Comparison of ENCODE assay signal across 8 mouse cellular contexts in genomic region chrX:153497688-153498516, GRCm38 (mm10). TPM values are rescaled to one million over a fixed set of nuclear protein-coding genes. Genes with fewer than 3 reads are reported as not detected.
DNase-seq lines count a peak whose midpoint lies in the region; ATAC-seq and TF ChIP-seq lines count a peak whose summit lies in the region.

Gene Ubqln2, plus strand, starts transcription at chrX:153498227.

- peak; percentile 96 for ATAC-seq in intestine, postnatal 0 days

- peak within 1 kb of the TSS; percentile 95 for H3K27ac ChIP-seq in embryonic facial prominence, embryonic 10.5 days (replicated peaks)
- H3K27ac ChIP-seq in intestine, postnatal 0 days (ENCODE audit: low read depth, low read length), result peak within 1 kb of the TSS; percentile 84
- H3K27ac ChIP-seq in midbrain, embryonic 10.5 days (replicated peaks), result peak within 1 kb of the TSS; percentile 97

- H3K4me2 ChIP-seq in intestine, postnatal 0 days (replicated peaks; ENCODE audit: low read depth), result peak within 1 kb of the TSS; percentile 70

- WGBS in embryonic facial prominence, embryonic 10.5 days, result 15% methylated on average over 66 of the region's 76 CpGs
- WGBS in intestine, postnatal 0 days, result 15% methylated on average over 67 of the region's 76 CpGs
- 25% methylated on average over 76 of the region's 76 CpGs for WGBS in midbrain, embryonic 10.5 days

- peak within 1 kb of the TSS; percentile 67 for H3K9ac ChIP-seq in intestine, postnatal 0 days (ENCODE audit: low read depth, low read length)

- peak within 1 kb of the TSS; percentile 70 for H3K4me3 ChIP-seq in embryonic facial prominence, embryonic 10.5 days
- H3K4me3 ChIP-seq in intestine, postnatal 0 days (ENCODE audit: low read depth, low read length), result peak within 1 kb of the TSS; percentile 60
- H3K4me3 ChIP-seq in midbrain, embryonic 10.5 days, result peak within 1 kb of the TSS; percentile 71

- TF ChIP-seq CTCF in intestine, postnatal 0 days (IDR thresholded peaks at IDR 0.05; ENCODE audit: low read depth), result no peak

- peaks cover 9% of the 10 kb centered on the region for H3K36me3 ChIP-seq in embryonic facial prominence, embryonic 10.5 days (replicated peaks)
- no peaks in the 10 kb centered on the region for H3K36me3 ChIP-seq in intestine, postnatal 0 days (ENCODE audit: control insufficient read depth, insufficient read depth)
- peaks cover 10% of the 10 kb centered on the region for H3K36me3 ChIP-seq in midbrain, embryonic 10.5 days

- H3K27me3 ChIP-seq in embryonic facial prominence, embryonic 10.5 days (replicated peaks; ENCODE audit: low read depth, poor library complexity, severe bottlenecking), result no peaks in the 10 kb centered on the region
- H3K27me3 ChIP-seq in intestine, postnatal 0 days (replicated peaks; ENCODE audit: control insufficient read depth, insufficient read depth, low read length), result no peaks in the 10 kb centered on the region
- no peaks in the 10 kb centered on the region for H3K27me3 ChIP-seq in midbrain, embryonic 10.5 days (ENCODE audit: low read depth, poor library complexity, severe bottlenecking)

- H3K9me3 ChIP-seq in embryonic facial prominence, embryonic 10.5 days, result peaks cover 9% of the 10 kb centered on the region; the same call in 1 of the 2 replicates
- H3K9me3 ChIP-seq in intestine, postnatal 0 days (ENCODE audit: control insufficient read depth), result no peaks in the 10 kb centered on the region
- H3K9me3 ChIP-seq in midbrain, embryonic 10.5 days (replicated peaks), result peaks cover 8% of the 10 kb centered on the region; the same call in 1 of the 2 replicates

- intact Hi-C loops in left cerebral cortex, postnatal 36 days (cut with DNase I), result loop anchor here (5.0 kb wide), 1 partner anchor 71 kb away; no protein-coding TSS in a partner anchor

- H3K4me1 ChIP-seq in embryonic facial prominence, embryonic 10.5 days, result no peaks in the 10 kb centered on the region
- no peaks in the 10 kb centered on the region for H3K4me1 ChIP-seq in intestine, postnatal 0 days (replicated peaks; ENCODE audit: control insufficient read depth, insufficient read depth, low read length)
- H3K4me1 ChIP-seq in midbrain, embryonic 10.5 days, result peaks cover 11% of the 10 kb centered on the region

- peak; percentile 87 for DNase-seq in adrenal gland, postnatal 10 days
- peak; percentile 92 for DNase-seq in embryonic facial prominence, embryonic 10.5 days (ENCODE audit: low spot score)
- no peak for DNase-seq in gonadal fat pad, adult 2 months (ENCODE audit: low read depth)
- peak; percentile 71 to 81 for DNase-seq in left cerebral cortex, postnatal 36 days (ENCODE audit: low spot score in 2 of 2)
- DNase-seq in midbrain, embryonic 10.5 days (ENCODE audit: low spot score), result peak; percentile 89
- DNase-seq in right cerebral cortex, postnatal 36 days (ENCODE audit: low spot score in 2 of 2), result peak; percentile 58 to 74
- DNase-seq in urinary bladder, postnatal 4 days (ENCODE audit: low spot score in 2 of 2), result peak; percentile 73 to 74

RNA-seq across cellular contexts. Expression of gene Ubqln2, which starts in this region (rescaled TPM):
- 10 to 100 TPM; 42.2 to 43.1 TPM for total RNA-seq in adrenal gland, postnatal 10 days (2021)
- polyA plus RNA-seq in embryonic facial prominence, embryonic 10.5 days (2016; fragmentation: Nextera tagmentation; extraction: Ambion mirVana), result 34.5 and 37.3 TPM in 2 replicates
- polyA plus RNA-seq in gonadal fat pad, adult 2 months (2012; rRNA removed), result 30.8 and 65.1 TPM in 2 replicates
- polyA plus RNA-seq in intestine, postnatal 0 days (2015; fragmentation: Nextera tagmentation; extraction: Ambion mirVana), result 11.9 and 12.1 TPM in 2 replicates
- total RNA-seq in left cerebral cortex, postnatal 36 days (2021), result 100 to 1,000 TPM; 220 to 221 TPM
- polyA plus RNA-seq in midbrain, embryonic 10.5 days (2016; fragmentation: Nextera tagmentation; extraction: Ambion mirVana), result 32.9 and 37.5 TPM in 2 replicates

Comparison
In these comparisons a context has a peak if more than half of its experiments do, and no peak if none do; other contexts are left out.
1. RNA of gene Ubqln2 (total RNA-seq): 220 to 221 TPM in left cerebral cortex, postnatal 36 days; 42.2 to 43.1 TPM in adrenal gland, postnatal 10 days; every median in the first group is over 4 times any median in the second.
2. Peak in every context shown above with its lines, with median percentiles within 50 percentile points of each other: H3K27ac ChIP-seq and H3K4me3 ChIP-seq.